ENCODE assay signal across 8 mouse cellular contexts in genomic region chr2:128572726-128573624, GRCm38 (mm10). TPM values are rescaled to one million over a fixed set of nuclear protein-coding genes. Genes with fewer than 3 reads are reported as not detected.
DNase-seq lines count a peak whose midpoint lies in the region; ATAC-seq and TF ChIP-seq lines count a peak whose summit lies in the region.

No protein-coding gene starts in this region.

- no peak overlapping the region for H3K4me2 ChIP-seq in kidney, embryonic 15.5 days

- H3K9me3 ChIP-seq in kidney, embryonic 15.5 days (replicated peaks) = no peaks in the 10 kb centered on the region

- H3K27ac ChIP-seq in kidney, embryonic 15.5 days = no peak overlapping the region
- no peak overlapping the region for H3K27ac ChIP-seq in liver, adult 2 months (replicated peaks; ENCODE audit: insufficient read depth, low read depth, low read length)

- H3K79me2 ChIP-seq in liver, adult 2 months (ENCODE audit: control insufficient read depth, insufficient read depth, low read length) = no peaks in the 10 kb centered on the region

- TF ChIP-seq POLR2A in liver, adult 2 months (IDR thresholded peaks at IDR 0.05; ENCODE audit: extremely low read depth, insufficient read depth, low read length) = no peak

- H3K36me3 ChIP-seq in kidney, embryonic 15.5 days = no peaks in the 10 kb centered on the region
- H3K36me3 ChIP-seq in liver, adult 2 months (ENCODE audit: control insufficient read depth, insufficient read depth, low read length) = no peaks in the 10 kb centered on the region
- H3K36me3 ChIP-seq in splenic B cell, adult 2 months (ENCODE audit: control insufficient read depth, insufficient read depth, low read length, poor library complexity, severe bottlenecking) = no peaks in the 10 kb centered on the region

- 48% methylated on average over 16 of the region's 16 CpGs for WGBS in kidney, embryonic 15.5 days
- WGBS in liver, adult 2 months = 42% methylated on average over 16 of the region's 16 CpGs

- no peak overlapping the region for H3K9ac ChIP-seq in kidney, embryonic 15.5 days
- H3K9ac ChIP-seq in liver, adult 2 months (ENCODE audit: low read depth, low read length) = no peak overlapping the region

- ATAC-seq in granulocyte monocyte progenitor cell, adult 5-6 weeks (replicated peaks; ENCODE audit: poor library complexity, severe bottlenecking) = peak; percentile 92
- peak; percentile 66 for ATAC-seq in kidney, embryonic 15.5 days (replicated peaks; ENCODE audit: low FRiP score)

- H3K27me3 ChIP-seq in kidney, embryonic 15.5 days = peaks cover 7% of the 10 kb centered on the region; the same call in 1 of the 2 replicates
- no peaks in the 10 kb centered on the region for H3K27me3 ChIP-seq in liver, adult 2 months (ENCODE audit: control insufficient read depth, insufficient read depth, low read length)
- no peaks in the 10 kb centered on the region for H3K27me3 ChIP-seq in splenic B cell, adult 2 months (ENCODE audit: control insufficient read depth, insufficient read depth, low read length, poor library complexity, severe bottlenecking)

- no peak overlapping the region for H3K4me3 ChIP-seq in kidney, embryonic 15.5 days (replicated peaks)
- H3K4me3 ChIP-seq in liver, adult 2 months (ENCODE audit: insufficient read depth, low read depth, low read length) = no peak overlapping the region

- H3K4me1 ChIP-seq in kidney, embryonic 15.5 days = no peaks in the 10 kb centered on the region
- peaks cover 3% of the 10 kb centered on the region; the same call in 1 of the 2 replicates for H3K4me1 ChIP-seq in liver, adult 2 months (ENCODE audit: control insufficient read depth, insufficient read depth, low read length)

- peak; percentile 71 for DNase-seq in A20 (ENCODE audit: low read depth, low spot score)
- peak; percentile 64 for DNase-seq in adrenal gland, adult 8-10 months
- peak; percentile 79 for DNase-seq in embryo, embryonic 9.5 days (ENCODE audit: extremely low spot score)
- peak; percentile 64 for DNase-seq in liver, adult 2 months (ENCODE audit: extremely low read depth, low read depth, low spot score)
- peak; percentile 64 to 72 for DNase-seq in natural killer cell, adult 2 months (ENCODE audit: low spot score in 2 of 2)
- DNase-seq in splenic B cell, adult 2 months (ENCODE audit: low read depth, low spot score) = peak; percentile 77

- TF ChIP-seq CTCF in liver, adult 2 months (IDR thresholded peaks at IDR 0.05; ENCODE audit: low read depth, low read length) = peak; percentile 65

RNA-seq across cellular contexts. Expression of gene Spdye4c, which starts 18.0 kb away (rescaled TPM):
- not detected for total RNA-seq in adrenal gland, adult 8-10 months (2022)
- total RNA-seq in granulocyte monocyte progenitor cell, adult 5-6 weeks (2014; fragmentation: Nextera tagmentation) = not detected in 2 replicates
- total RNA-seq in granulocyte monocyte progenitor cell, adult 5-6 weeks (2017) = not detected in 2 replicates
- not detected in 2 replicates for polyA plus RNA-seq in kidney, embryonic 15.5 days (2015; fragmentation: Nextera tagmentation; extraction: Ambion mirVana)
- not detected in 2 replicates for total RNA-seq in liver, adult 2 months (2014; rRNA removed)
- polyA plus RNA-seq in liver, adult 2 months (2012; rRNA removed) = not detected in 2 replicates
